Mouse (Mus musculus): ENCODE results near the gene Spint5. TPM values are rescaled to one million over a fixed set of nuclear protein-coding genes. Genes with fewer than 3 reads are reported as not detected.

Gene Spint5
- polyA plus RNA-seq, 1 experiment: not detected

DNA sequence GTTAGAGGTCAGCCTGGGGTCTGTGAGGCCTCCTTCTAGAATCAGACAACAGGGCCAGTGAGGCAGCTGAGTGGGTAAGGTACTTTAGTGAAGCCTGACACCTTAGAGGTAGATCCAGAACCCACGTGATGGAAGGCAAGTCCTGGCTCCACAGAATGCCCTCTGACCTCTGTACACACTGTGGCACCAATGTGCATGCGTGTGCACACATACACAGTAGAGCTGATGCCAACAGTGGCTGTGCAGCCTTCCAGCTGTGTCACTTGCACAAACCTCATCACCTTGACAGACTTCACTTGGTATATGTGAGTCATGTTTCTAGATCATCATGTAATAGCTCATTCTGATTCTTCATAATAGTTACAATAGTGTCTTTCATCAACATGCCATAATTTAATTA, 37.3 kb downstream of the Spint5 start:
- peaks cover 20% of the 10 kb centered on the region for H3K4me1 ChIP-seq
- H3K4me3 ChIP-seq (replicated peaks): peak overlapping the region; percentile 16
- H3K27me3 ChIP-seq (replicated peaks): no peaks in the 10 kb centered on the region
- no peaks in the 10 kb centered on the region for H3K9me3 ChIP-seq
- TF ChIP-seq GATA1 (IDR thresholded peaks at IDR 0.05; ENCODE audit: borderline replicate concordance, low read length): no peak
- no peak for TF ChIP-seq FLI1 (IDR thresholded peaks at IDR 0.05; ENCODE audit: low read length)
- H3K36me3 ChIP-seq (replicated peaks; ENCODE audit: low read length): peaks cover 100% of the 10 kb centered on the region

DNA sequence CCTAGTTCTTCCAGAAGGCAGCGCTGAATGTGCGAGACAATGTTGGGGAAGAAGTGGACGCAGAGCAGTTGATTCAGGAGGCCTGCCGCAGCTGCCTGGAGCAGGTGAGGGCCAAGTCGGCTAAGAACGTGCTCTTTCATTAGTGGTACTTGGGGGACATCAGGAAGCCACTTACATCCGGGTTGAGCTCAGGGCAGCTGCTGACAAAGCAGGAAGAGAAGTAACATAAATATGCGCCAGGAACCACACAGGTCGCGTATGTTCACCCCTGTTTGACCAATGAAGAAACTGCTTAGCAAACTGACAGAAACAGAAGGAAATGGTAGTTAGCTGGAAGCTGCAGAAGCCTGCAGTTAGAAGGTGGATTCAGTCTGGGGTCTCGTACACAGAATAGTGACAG, 39.0 kb downstream of the Spint5 start:
- H3K4me1 ChIP-seq: peaks cover 16% of the 10 kb centered on the region
- H3K27me3 ChIP-seq (replicated peaks): no peaks in the 10 kb centered on the region
- H3K36me3 ChIP-seq (replicated peaks; ENCODE audit: low read length): peaks cover 100% of the 10 kb centered on the region
- H3K4me3 ChIP-seq (replicated peaks): no peak overlapping the region
- TF ChIP-seq FLI1 (IDR thresholded peaks at IDR 0.05; ENCODE audit: low read length): no peak
- no peak for TF ChIP-seq GATA1 (IDR thresholded peaks at IDR 0.05; ENCODE audit: borderline replicate concordance, low read length)
- no peaks in the 10 kb centered on the region for H3K9me3 ChIP-seq

DNA sequence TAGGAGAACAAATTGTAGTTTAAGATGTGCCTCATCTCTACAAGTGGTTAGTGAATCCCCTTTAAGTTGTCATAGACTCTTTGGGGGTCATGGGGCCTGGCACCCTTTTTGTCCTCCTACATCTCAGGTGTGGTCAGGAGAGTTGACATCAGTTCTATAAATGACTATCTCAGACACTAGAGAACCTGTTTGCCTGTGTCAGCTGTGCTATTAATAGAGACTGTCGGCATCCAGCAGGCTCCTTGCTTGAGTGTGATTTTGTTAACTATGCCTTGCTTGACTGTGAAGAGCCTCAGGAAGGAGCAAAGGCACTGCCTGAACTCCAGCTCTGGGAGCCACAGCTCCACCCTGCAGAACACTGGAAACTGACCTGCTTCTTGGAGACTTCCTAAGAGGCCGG, 39.7 kb downstream of the Spint5 start:
- H3K4me3 ChIP-seq (replicated peaks): no peak overlapping the region
- H3K9me3 ChIP-seq: no peaks in the 10 kb centered on the region
- H3K4me1 ChIP-seq: peaks cover 23% of the 10 kb centered on the region
- TF ChIP-seq FLI1 (IDR thresholded peaks at IDR 0.05; ENCODE audit: low read length) (no peak), GATA1 (IDR thresholded peaks at IDR 0.05; ENCODE audit: borderline replicate concordance, low read length) (no peak)
- H3K27me3 ChIP-seq (replicated peaks): no peaks in the 10 kb centered on the region
- H3K36me3 ChIP-seq (replicated peaks; ENCODE audit: low read length): peaks cover 100% of the 10 kb centered on the region

DNA sequence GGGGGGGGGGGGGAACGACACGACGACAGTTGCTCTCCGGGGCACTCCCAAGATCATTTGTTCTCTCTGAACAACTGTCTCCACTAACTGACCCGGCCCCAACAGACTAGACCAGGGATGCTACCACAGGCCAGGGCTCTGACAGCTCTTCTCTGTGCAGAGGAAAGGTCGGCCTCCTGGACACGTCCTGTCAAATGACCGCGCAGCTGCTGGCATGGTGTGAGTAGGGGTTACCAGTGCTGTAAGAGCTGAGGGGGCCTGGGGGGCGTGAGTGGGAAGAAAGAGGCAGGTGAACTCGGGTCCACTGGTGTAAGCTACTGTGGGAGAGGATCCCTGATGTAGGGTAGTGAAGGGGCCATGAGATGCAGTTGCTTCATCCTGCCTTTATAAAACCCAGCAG, 42.7 kb downstream of the Spint5 start:
- no peaks in the 10 kb centered on the region for H3K27me3 ChIP-seq (replicated peaks)
- H3K4me1 ChIP-seq: peaks cover 46% of the 10 kb centered on the region
- no peaks in the 10 kb centered on the region for H3K9me3 ChIP-seq
- no peak overlapping the region for H3K4me3 ChIP-seq (replicated peaks)
- TF ChIP-seq FLI1 (IDR thresholded peaks at IDR 0.05; ENCODE audit: low read length) (no peak), GATA1 (IDR thresholded peaks at IDR 0.05; ENCODE audit: borderline replicate concordance, low read length) (no peak)
- peaks cover 100% of the 10 kb centered on the region for H3K36me3 ChIP-seq (replicated peaks; ENCODE audit: low read length)

DNA sequence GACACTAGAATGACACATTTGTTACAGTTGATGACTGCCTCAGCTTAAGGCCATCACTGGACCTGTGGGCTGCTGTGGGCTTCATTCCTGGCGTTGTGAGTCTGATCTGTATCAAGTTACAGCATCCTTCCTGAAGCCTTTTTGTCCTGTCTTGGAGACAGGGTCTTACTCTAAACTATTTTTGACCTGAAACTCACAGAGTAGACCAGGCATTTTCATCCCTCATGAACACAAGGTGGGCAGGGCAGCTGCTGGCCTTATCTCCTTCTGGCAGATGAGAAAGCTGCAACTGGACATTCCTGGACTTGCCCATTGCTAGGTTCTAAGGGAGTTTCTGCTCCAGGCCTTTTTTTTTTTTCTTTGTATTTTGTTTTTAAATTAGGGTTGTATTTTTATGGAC, 43.6 kb downstream of the Spint5 start:
- Histone ChIP-seq H3K4me1 (peaks cover 45% of the 10 kb centered on the region), H3K9me3 (no peaks in the 10 kb centered on the region), H3K36me3 (replicated peaks; ENCODE audit: low read length) (peaks cover 100% of the 10 kb centered on the region), H3K27me3 (replicated peaks) (no peaks in the 10 kb centered on the region), H3K4me3 (replicated peaks) (no peak overlapping the region)
- TF ChIP-seq GATA1 (IDR thresholded peaks at IDR 0.05; ENCODE audit: borderline replicate concordance, low read length) (no peak), FLI1 (IDR thresholded peaks at IDR 0.05; ENCODE audit: low read length) (no peak)

DNA sequence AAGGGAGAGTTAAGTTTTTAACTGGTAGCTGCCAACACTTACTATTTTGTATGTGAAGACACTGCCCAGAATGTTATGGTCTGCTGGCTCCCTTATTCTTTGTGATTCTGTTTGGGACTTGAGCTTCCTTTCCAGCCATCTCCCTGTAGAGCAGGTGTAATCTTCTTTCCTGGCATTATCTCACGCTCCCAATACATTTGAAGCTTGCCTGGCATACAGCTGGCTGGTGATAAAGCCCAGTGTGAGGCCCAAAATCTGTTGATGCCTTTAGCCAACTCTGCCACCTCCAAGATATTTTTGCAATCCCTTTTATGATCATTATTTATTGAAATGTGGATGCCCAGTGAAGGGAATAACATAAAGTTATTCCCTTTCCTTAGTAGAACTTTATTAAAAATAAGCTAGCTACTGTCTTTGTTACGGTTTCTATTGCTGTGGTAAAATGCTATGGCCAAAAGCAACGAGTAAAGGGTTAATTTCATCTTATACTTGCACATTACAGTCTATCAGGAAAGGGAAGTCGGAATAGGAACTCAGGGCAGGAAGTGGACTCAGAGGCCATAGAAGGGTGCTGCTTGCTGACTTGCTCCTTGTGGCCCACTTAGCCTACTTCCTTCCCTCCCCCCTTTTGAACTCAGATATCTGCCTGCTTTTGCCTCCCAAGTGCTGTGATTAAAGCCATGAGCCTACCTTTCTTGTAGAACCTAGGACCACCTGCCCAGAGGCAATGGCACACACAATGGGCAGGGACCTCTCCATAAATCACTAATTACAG, 45.1 kb downstream of the Spint5 start:
- Histone ChIP-seq H3K27me3 (replicated peaks) (no peaks in the 10 kb centered on the region), H3K36me3 (replicated peaks; ENCODE audit: low read length) (peaks cover 94% of the 10 kb centered on the region), H3K4me1 (peaks cover 38% of the 10 kb centered on the region), H3K9me3 (no peaks in the 10 kb centered on the region), H3K4me3 (replicated peaks) (no peak overlapping the region)
- TF ChIP-seq FLI1 (IDR thresholded peaks at IDR 0.05; ENCODE audit: low read length): no peak
- no peak for TF ChIP-seq GATA1 (IDR thresholded peaks at IDR 0.05; ENCODE audit: borderline replicate concordance, low read length)

DNA sequence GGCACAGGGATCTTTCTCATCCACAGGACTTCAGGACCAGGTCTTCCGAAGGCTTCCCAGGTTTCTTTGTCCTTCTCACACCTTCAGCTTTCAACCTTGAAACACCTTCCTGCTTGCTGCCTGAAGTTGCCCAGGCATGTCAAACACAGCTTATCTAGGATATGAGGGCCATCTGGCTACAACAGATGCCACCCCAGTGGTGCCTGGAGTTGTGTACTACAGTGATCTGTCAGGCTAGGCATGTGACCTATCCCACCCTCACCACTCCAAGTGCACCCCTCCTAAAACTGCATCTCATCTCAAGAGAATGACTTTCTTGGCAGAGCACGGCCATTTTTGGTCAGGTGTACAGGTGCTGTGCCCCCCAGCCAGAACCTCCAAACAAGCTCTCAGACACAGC, 46.4 kb downstream of the Spint5 start:
- TF ChIP-seq FLI1 (IDR thresholded peaks at IDR 0.05; ENCODE audit: low read length): no peak
- TF ChIP-seq GATA1 (IDR thresholded peaks at IDR 0.05; ENCODE audit: borderline replicate concordance, low read length): no peak
- Histone ChIP-seq H3K9me3 (no peaks in the 10 kb centered on the region), H3K27me3 (replicated peaks) (no peaks in the 10 kb centered on the region), H3K4me1 (peaks cover 38% of the 10 kb centered on the region), H3K36me3 (replicated peaks; ENCODE audit: low read length) (peaks cover 94% of the 10 kb centered on the region), H3K4me3 (replicated peaks) (no peak overlapping the region)

DNA sequence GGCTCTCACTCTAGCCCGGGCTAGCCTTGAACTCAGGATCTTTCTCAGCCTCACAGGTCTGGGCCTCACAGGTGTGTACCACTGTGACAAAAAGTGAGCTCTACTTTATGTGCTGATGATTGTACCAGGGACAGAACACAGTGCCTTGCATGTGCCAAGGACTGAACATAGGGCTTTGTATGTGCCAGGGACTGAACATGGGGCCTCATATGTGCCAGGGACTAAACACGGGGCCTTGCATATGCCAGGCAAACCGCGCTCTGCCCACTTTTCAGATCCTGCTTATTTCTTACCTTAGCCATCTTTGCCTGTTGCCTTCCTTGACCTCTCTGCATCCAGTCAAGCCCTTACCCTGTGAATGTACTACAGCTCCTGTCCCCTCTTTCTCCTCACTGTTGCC, 46.9 kb downstream of the Spint5 start:
- H3K9me3 ChIP-seq: no peaks in the 10 kb centered on the region
- TF ChIP-seq GATA1 (IDR thresholded peaks at IDR 0.05; ENCODE audit: borderline replicate concordance, low read length): no peak
- TF ChIP-seq FLI1 (IDR thresholded peaks at IDR 0.05; ENCODE audit: low read length): no peak
- no peak overlapping the region for H3K4me3 ChIP-seq (replicated peaks)
- H3K4me1 ChIP-seq: peaks cover 38% of the 10 kb centered on the region
- no peaks in the 10 kb centered on the region for H3K27me3 ChIP-seq (replicated peaks)
- H3K36me3 ChIP-seq (replicated peaks; ENCODE audit: low read length): peaks cover 93% of the 10 kb centered on the region

DNA sequence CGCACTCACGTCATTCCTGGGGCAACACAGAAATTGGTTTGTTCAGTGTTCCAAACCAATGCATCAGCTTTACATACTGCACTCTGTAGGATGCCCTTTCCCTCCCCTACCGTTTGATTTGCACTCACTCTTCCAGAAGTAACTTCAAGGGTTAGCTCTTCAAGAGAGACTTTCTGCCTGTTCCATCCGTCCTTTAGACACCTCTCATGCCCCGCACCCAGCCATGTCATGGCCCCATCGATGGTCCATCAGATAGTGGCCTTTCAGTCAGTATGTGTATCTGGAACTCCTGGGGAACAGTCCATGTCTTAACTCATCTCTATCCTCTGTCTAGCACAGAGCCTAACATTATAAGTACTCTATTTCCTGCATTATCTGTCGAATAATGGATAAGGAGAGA, 47.5 kb downstream of the Spint5 start:
- peaks cover 43% of the 10 kb centered on the region for H3K4me1 ChIP-seq
- no peak overlapping the region for H3K4me3 ChIP-seq (replicated peaks)
- H3K27me3 ChIP-seq (replicated peaks): no peaks in the 10 kb centered on the region
- peaks cover 93% of the 10 kb centered on the region for H3K36me3 ChIP-seq (replicated peaks; ENCODE audit: low read length)
- TF ChIP-seq FLI1 (IDR thresholded peaks at IDR 0.05; ENCODE audit: low read length) (no peak), GATA1 (IDR thresholded peaks at IDR 0.05; ENCODE audit: borderline replicate concordance, low read length) (no peak)
- H3K9me3 ChIP-seq: no peaks in the 10 kb centered on the region

DNA sequence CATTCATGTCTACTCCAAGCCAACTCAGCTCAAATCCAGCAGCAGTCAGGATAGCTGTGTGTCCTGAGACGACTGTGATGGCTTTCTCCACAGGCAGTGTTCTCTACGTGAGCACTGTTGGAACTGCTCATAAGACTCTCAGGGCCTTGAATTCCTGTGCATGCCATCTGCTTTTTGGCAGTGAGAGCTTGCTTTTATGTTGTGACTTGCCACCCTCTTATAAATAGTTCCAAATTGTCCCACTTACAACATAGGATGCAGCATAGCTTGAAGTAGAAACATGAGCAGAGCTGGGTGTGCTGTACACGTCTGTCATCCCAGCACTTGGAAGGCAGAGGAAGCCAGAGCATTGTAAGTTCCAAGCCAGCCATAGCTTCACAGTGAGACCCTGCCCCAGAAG, 50.7 kb downstream of the Spint5 start:
- Histone ChIP-seq H3K4me1 (peaks cover 44% of the 10 kb centered on the region), H3K36me3 (replicated peaks; ENCODE audit: low read length) (peaks cover 72% of the 10 kb centered on the region)
- TF ChIP-seq FLI1 (IDR thresholded peaks at IDR 0.05; ENCODE audit: low read length) (no peak), GATA1 (IDR thresholded peaks at IDR 0.05; ENCODE audit: borderline replicate concordance, low read length) (no peak)

More for the DNA sequence above, 50.7 kb downstream of the Spint5 start:
- H3K27me3 ChIP-seq (replicated peaks): no peaks in the 10 kb centered on the region
- no peak overlapping the region for H3K4me3 ChIP-seq (replicated peaks)
- H3K9me3 ChIP-seq: no peaks in the 10 kb centered on the region

Other genes with a start within 250 kb of the Spint5 start
- not detected in 2 replicates for gene Trp53tg5, start 241.6 kb upstream of the Spint5 start, polyA plus RNA-seq (2012; ENCODE audit: insufficient read depth, low replicate concordance)
- 1.7 and 4.2 TPM in 2 replicates for gene Dbndd2, start 229.2 kb upstream of the Spint5 start, polyA plus RNA-seq (2012; ENCODE audit: insufficient read depth, low replicate concordance)
- gene Pigt, start 217.8 kb upstream of the Spint5 start, polyA plus RNA-seq (2012; ENCODE audit: insufficient read depth, low replicate concordance): 103 and 177 TPM in 2 replicates
- gene Wfdc2, start 152.9 kb upstream of the Spint5 start, polyA plus RNA-seq (2012; ENCODE audit: insufficient read depth, low replicate concordance): 0.48 TPM in 1 of 2 replicates, not detected in the other
- gene Spint3, start 141.8 kb upstream of the Spint5 start, polyA plus RNA-seq (2012; ENCODE audit: insufficient read depth, low replicate concordance): not detected in 2 replicates
- gene Wfdc6a, start 129.9 kb upstream of the Spint5 start, polyA plus RNA-seq (2012; ENCODE audit: insufficient read depth, low replicate concordance): not detected in 2 replicates
- not detected in 2 replicates for gene Eppin, start 121.7 kb upstream of the Spint5 start, polyA plus RNA-seq (2012; ENCODE audit: insufficient read depth, low replicate concordance)
- gene Wfdc6b, start 101.8 kb upstream of the Spint5 start, polyA plus RNA-seq (2012; ENCODE audit: insufficient read depth, low replicate concordance): not detected in 2 replicates
- 0.68 TPM in 1 of 2 replicates, not detected in the other for gene Wfdc8, start 101.7 kb upstream of the Spint5 start, polyA plus RNA-seq (2012; ENCODE audit: insufficient read depth, low replicate concordance)
- gene Wfdc16, start 76.5 kb upstream of the Spint5 start, polyA plus RNA-seq (2012; ENCODE audit: insufficient read depth, low replicate concordance): not detected in 2 replicates
- gene Wfdc10, start 59.3 kb upstream of the Spint5 start, polyA plus RNA-seq (2012; ENCODE audit: insufficient read depth, low replicate concordance): not detected in 2 replicates
- gene Wfdc9, start 58.7 kb upstream of the Spint5 start, polyA plus RNA-seq (2012; ENCODE audit: insufficient read depth, low replicate concordance): not detected in 2 replicates
- not detected in 2 replicates for gene Wfdc11, start 41.2 kb upstream of the Spint5 start, polyA plus RNA-seq (2012; ENCODE audit: insufficient read depth, low replicate concordance)
- gene Wfdc13, start 30.2 kb upstream of the Spint5 start, polyA plus RNA-seq (2012; ENCODE audit: insufficient read depth, low replicate concordance): not detected in 2 replicates
- not detected in 2 replicates for gene Spint4, start 16.8 kb upstream of the Spint5 start, polyA plus RNA-seq (2012; ENCODE audit: insufficient read depth, low replicate concordance)
- not detected in 2 replicates for gene Wfdc3, start 30.6 kb downstream of the Spint5 start, polyA plus RNA-seq (2012; ENCODE audit: insufficient read depth, low replicate concordance)
- 41.6 and 49.2 TPM in 2 replicates for gene Dnttip1, start 30.7 kb downstream of the Spint5 start, polyA plus RNA-seq (2012; ENCODE audit: insufficient read depth, low replicate concordance)
- 43.1 and 121 TPM in 2 replicates for gene Ube2c, start 54.6 kb downstream of the Spint5 start, polyA plus RNA-seq (2012; ENCODE audit: insufficient read depth, low replicate concordance)
- not detected in 2 replicates for gene Tnnc2, start 64.7 kb downstream of the Spint5 start, polyA plus RNA-seq (2012; ENCODE audit: insufficient read depth, low replicate concordance)
- 7.7 and 9.9 TPM in 2 replicates for gene Snx21, start 70.5 kb downstream of the Spint5 start, polyA plus RNA-seq (2012; ENCODE audit: insufficient read depth, low replicate concordance)
- 63.1 and 87.6 TPM in 2 replicates for gene Acot8, start 89.6 kb downstream of the Spint5 start, polyA plus RNA-seq (2012; ENCODE audit: insufficient read depth, low replicate concordance)
- 0.40 TPM in 1 of 2 replicates, not detected in the other for gene Zswim3, start 89.8 kb downstream of the Spint5 start, polyA plus RNA-seq (2012; ENCODE audit: insufficient read depth, low replicate concordance)
- gene Zswim1, start 107.4 kb downstream of the Spint5 start, polyA plus RNA-seq (2012; ENCODE audit: insufficient read depth, low replicate concordance): 13.3 and 15.6 TPM in 2 replicates
- gene Spata25, start 113.2 kb downstream of the Spint5 start, polyA plus RNA-seq (2012; ENCODE audit: insufficient read depth, low replicate concordance): not detected in 2 replicates
- 135 and 694 TPM in 2 replicates for gene Ctsa, start 117.6 kb downstream of the Spint5 start, polyA plus RNA-seq (2012; ENCODE audit: insufficient read depth, low replicate concordance)
- 5.4 TPM in 1 of 2 replicates, not detected in the other for gene Neurl2, start 118.2 kb downstream of the Spint5 start, polyA plus RNA-seq (2012; ENCODE audit: insufficient read depth, low replicate concordance)
- 15.1 and 146 TPM in 2 replicates for gene Pltp, start 142.4 kb downstream of the Spint5 start, polyA plus RNA-seq (2012; ENCODE audit: insufficient read depth, low replicate concordance)
- 120 and 158 TPM in 2 replicates for gene Pcif1, start 164.0 kb downstream of the Spint5 start, polyA plus RNA-seq (2012; ENCODE audit: insufficient read depth, low replicate concordance)
- gene Zfp335, start 196.5 kb downstream of the Spint5 start, polyA plus RNA-seq (2012; ENCODE audit: insufficient read depth, low replicate concordance): 21.8 and 45.9 TPM in 2 replicates
- 2.4 TPM in 1 of 2 replicates, not detected in the other for gene Mmp9, start 225.5 kb downstream of the Spint5 start, polyA plus RNA-seq (2012; ENCODE audit: insufficient read depth, low replicate concordance)
- 0.47 and 0.89 TPM in 2 replicates for gene Slc12a5, start 245.5 kb downstream of the Spint5 start, polyA plus RNA-seq (2012; ENCODE audit: insufficient read depth, low replicate concordance)